Mouse (Mus musculus) lung, adult 2 months (tissue): ENCODE results near the gene Gpsm1.

ENCODE experiments used
- CTCF ChIP-seq: fragments of 200-500 bp; IDR thresholded peaks from 2 replicates; pipeline ENCODE4 v1.5.1; 2011; ENCODE audit warnings: mild to moderate bottlenecking, low read length, control low read depth; ENCODE audit not compliant: insufficient read depth
- POLR2A ChIP-seq: fragments of 200-500 bp; IDR thresholded peaks from 2 replicates; pipeline ENCODE4 v1.6.1; 2011; ENCODE audit warnings: low read depth, mild to moderate bottlenecking, control low read depth, low read length, borderline replicate concordance; ENCODE audit errors: extremely low read depth

GRCm38 (mm10) chr2:26348241-26348640 is 32.9 kb downstream of the Gpsm1 start:
- TF ChIP-seq CTCF, result no peak
- TF ChIP-seq POLR2A, result no peak
